Mouse (Mus musculus): ENCODE measurements around the gene Glis3.

- TF ChIP-seq CTCF (IDR thresholded peaks at IDR 0.05; ENCODE audit: control insufficient read depth, insufficient read depth, insufficient replicate concordance, low read depth, low read length) (no peak), POLR2A (IDR thresholded peaks at IDR 0.05; ENCODE audit: control insufficient read depth, low read depth, low read length) (no peak)
Observed at GRCm38 (mm10) chr19:28351068-28352066, 328.5 kb downstream of the Glis3 start.
